Mouse (Mus musculus) fat pad, adult 2 months (tissue): Measurements from ENCODE around the gene Plac8.

ENCODE experiments used
- DNase-seq: peaks from one replicate; pipeline ENCODE4 v3.0.0-alpha.2; 2011; ENCODE audit warnings: low read depth, low spot score; ENCODE audit errors: extremely low read depth

Gene Plac8

DNA sequence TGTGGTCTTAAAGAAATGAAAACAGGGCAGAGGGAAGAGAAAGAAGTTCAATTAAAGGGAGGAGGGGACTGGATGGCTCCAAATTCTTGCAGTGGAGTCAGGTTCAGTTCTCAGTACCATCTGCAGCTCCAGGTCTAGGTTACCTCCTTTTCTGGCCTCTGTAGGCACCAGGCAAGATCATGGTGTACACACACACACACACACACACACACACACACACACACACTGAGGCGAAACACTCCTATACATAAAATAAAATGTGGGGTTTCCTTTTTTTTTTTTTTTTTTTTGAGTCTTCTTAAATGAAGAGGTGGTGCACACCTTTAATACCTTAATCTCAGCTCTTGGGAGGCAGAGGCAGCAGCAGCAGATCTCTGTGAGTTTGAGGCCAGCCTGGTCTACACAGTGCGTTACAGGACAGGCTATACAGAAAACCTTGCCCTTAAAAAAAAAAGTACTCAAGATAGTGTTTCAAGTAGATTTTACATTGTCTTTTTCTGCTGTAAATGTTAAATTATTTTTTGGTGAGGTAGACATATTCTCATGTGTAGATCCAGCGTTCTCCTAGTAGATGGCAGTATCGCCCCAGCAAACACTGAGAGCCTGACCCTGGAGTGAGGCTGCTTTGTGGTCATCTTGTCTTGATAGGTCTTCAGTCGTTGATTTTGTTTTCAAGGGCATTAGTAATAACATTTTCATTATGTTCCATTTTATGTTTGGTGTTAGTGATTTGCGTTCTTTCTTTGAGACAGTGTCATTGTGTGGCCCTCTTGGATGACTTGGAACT, 25.6 kb downstream of the Plac8 start:
- no peak for DNase-seq

- no peak for DNase-seq
Measured at GRCm38 (mm10) chr5:100536638-100537037, 35.4 kb downstream of the Plac8 start.

DNA sequence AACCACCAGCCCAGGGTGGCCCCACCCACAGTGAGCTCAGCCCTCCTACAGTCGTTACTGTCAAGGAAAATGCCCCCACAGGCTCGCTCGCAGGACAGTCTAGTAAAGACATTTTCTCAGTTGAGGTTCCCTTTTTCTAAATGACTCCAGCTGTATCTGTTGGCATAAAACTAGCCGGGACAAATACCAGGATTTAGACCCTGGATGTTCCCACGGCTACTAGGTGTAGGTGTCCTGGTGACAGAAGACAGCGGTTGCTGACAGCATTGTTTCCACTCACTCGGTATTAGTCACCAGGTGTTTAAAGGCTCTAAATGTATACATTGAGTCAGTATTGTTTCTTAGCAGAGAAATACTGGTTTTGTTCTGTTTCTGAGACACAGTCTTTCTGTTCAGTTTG, 36.2 kb downstream of the Plac8 start:
- DNase-seq = no peak

DNA sequence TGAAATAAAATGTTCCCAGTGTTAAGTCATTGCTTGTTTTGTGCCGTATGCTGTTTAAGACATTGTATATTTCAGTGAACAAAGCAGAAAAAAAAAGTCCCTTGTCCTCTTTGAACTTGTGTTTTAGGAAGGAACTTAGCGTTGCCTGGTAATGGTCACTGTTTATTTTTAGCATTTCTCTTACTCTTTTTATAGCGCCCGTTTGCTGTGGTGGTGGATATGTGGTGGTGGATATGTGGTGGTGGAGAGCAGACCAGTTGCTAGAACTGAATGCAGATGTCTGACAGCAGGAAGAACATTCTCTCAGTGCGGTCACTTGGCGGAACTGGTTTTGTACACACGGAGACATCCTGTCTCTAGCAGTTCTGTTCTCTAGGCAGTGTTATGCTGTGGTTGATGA, 45.9 kb downstream of the Plac8 start:
- no peak for DNase-seq

DNA sequence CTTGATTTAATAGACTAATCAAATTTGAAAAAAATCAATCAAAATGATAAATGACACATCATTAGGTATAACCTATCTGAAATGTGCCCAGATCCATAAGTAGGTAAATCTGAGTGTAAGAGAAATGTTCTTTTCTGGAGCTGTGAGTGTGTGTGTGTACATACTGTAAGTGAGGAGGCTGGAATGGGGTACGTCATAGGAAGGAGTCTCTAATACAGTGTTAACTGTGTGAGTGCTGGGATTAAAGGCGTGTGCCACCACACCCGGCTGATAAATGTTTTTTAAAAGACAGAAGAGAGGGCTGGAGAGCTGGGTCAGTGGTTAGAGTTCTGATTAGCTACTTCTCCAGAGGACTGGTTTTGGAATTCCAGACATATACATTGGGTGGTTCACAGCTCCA, 46.4 kb downstream of the Plac8 start:
- no peak for DNase-seq

DNA sequence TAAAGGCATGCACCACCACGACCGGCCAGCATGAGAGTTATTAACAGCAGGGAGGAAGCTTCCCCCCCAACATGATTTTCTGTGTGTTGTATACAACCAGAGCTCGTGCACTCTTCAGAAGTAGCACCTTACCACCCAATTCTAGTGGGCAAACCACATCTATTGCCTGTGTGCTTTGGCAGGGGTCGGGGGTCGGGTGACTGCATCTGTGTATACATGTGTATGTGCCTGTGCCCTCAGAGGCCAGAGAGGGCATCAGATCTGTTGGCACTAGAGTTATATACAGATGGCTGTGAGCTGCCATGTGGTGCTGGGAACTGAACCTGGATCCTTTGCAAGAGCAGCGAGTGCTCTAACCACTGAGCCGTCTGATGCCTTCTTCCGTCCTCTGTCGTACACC, 47.1 kb downstream of the Plac8 start:
- DNase-seq = no peak

DNA sequence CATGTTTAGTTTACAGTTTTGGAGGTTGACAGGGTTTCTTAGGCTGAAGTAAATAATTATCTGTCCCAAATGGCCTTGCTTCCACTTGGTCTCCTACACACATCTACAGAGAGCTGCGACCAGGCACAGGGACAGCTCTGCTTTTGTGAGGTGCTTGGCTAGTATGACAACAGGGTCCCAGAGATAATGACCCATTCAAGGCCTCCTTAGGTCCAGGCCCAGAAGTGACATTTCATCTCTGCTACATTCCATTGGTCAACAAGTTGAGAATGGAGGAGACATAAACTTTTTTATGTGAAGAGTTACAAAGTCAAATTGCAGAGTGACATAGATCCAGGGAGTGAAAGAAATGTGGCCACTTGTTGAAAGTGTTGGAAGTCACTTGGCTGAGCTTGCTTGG, 48.7 kb downstream of the Plac8 start:
- DNase-seq = no peak

GRCm38 (mm10) chr5:100520223-100520622, 51.8 kb downstream of the Plac8 start:
- DNase-seq = no peak

DNA sequence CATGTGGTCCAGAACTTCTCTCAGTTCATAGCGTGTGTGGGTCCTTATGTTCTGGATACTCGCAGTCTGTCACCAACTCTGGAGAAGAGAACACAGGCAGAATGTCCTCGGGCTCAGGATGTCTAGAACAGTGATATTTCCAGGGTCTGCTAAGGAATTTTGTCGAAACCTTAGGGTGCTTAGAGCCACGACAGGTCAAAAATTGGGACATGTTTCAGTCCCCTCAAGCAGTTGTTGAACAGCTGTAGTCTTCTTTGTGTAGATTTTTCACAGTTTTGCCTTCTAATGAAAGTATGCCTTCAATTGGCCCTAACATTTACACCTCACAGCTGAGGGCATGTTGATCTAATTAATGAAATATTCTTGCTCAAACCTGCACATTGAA, 53.0 kb downstream of the Plac8 start:
- DNase-seq = no peak

DNA sequence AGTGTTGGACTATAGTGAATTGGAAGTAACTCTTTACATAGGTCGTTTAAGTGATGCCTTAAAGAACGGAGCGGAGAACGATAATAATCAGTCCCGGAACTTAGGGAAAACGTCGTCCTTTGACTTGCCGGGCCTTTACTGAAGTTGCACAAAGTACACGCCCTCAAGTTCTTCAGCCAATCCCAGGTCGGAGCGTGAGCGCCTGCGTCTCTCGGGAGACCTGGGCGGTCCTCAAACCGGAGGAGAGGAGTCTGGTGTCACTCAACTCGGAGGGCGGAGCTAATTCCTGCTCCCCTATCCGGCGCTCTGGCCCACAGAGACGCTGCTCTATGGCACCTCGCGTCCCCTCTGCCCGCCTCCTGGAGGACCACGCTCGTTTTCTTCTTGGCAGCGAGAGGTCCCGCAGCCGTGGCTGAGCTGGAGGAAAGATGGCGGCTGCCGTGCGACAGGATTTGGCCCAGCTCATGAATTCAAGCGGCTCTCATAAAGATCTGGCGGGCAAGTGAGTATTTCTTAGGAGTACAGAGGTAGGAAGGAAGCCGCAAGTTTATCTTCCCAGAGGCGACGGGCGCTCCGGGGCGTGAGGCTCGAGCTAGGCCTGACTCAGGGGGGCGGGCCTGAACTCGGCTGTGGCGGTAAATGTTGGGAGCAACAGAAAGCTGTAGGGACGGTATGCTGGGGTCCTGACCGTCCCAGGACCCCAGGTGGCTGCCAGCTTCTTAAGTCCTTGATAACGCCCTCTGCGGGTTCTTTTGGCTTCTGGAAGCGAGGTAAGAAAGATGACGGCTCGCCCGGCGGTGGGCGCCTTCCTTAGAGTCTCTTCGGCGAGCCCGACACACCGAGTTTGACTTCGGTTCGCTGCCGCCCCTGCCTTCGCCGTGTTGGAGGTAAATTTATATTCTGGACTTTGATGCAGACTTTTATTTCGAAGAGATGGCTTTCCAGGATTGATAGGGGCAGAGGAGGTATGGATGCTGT, 53.7 kb downstream of the Plac8 start, which contains the start of gene Cops4:
Gene Cops4 (plus strand): TSS at position 261 of the 978 bp plus-strand sequence.
- peak; percentile 93 for DNase-seq

DNA sequence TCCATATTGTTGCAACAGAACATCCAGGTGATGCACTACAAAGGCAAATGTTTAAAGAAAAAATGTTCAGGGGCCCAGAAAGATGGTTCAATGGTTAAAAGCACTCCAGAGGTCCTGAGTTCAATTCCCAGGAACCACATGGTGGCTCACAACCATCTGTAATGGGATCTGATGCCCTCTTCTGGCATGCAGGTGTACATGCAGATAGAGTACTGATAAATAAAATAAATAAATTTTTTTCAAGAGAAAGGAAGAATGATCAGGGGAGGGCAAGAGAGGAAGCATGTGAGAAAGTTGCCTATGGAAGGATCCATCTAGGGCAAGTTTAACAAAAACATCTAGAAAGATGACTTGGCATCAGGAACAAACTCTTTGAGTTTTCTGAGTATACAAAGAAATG, 59.5 kb downstream of the Plac8 start:
- no peak for DNase-seq

GRCm38 (mm10) chr5:100509247-100509646, 62.8 kb downstream of the Plac8 start:
- no peak for DNase-seq
